Mouse (Mus musculus): ENCODE data around the gene Cdkl3.

Gene Cdkl3

GRCm38 (mm10) chr11:52011541-52011940 lies 7.5 kb downstream of the Cdkl3 start:
- no peak for DNase-seq (ENCODE audit: low spot score)

GRCm38 (mm10) chr11:52018217-52018616 lies 14.2 kb downstream of the Cdkl3 start:
- no peak for DNase-seq (ENCODE audit: low spot score)

GRCm38 (mm10) chr11:52032356-52032755 lies 28.3 kb downstream of the Cdkl3 start:
- DNase-seq (ENCODE audit: low spot score) = no peak

GRCm38 (mm10) chr11:52033953-52034352 lies 29.9 kb downstream of the Cdkl3 start:
- DNase-seq (ENCODE audit: low spot score) = no peak

GRCm38 (mm10) chr11:52035905-52036304 lies 31.9 kb downstream of the Cdkl3 start:
- no peak for DNase-seq (ENCODE audit: low spot score)

- no peak for DNase-seq (ENCODE audit: low spot score)
Observed at GRCm38 (mm10) chr11:52037659-52038058, 33.6 kb downstream of the Cdkl3 start.

GRCm38 (mm10) chr11:52043224-52043623 lies 39.2 kb downstream of the Cdkl3 start:
- no peak for DNase-seq (ENCODE audit: low spot score)

- DNase-seq (ENCODE audit: low spot score) = no peak
Observed at GRCm38 (mm10) chr11:52044156-52044555, 40.1 kb downstream of the Cdkl3 start.

- no peak for DNase-seq (ENCODE audit: low spot score)
Observed at GRCm38 (mm10) chr11:52046446-52047165, 42.6 kb downstream of the Cdkl3 start.

GRCm38 (mm10) chr11:52053371-52053770 lies 49.4 kb downstream of the Cdkl3 start:
- DNase-seq (ENCODE audit: low spot score) = no peak

GRCm38 (mm10) chr11:52054728-52055127 lies 50.7 kb downstream of the Cdkl3 start:
- DNase-seq (ENCODE audit: low spot score) = no peak

GRCm38 (mm10) chr11:52056198-52056597 lies 52.2 kb downstream of the Cdkl3 start:
- DNase-seq (ENCODE audit: low spot score) = no peak

GRCm38 (mm10) chr11:52059001-52059400 lies 55.0 kb downstream of the Cdkl3 start:
- DNase-seq (ENCODE audit: low spot score) = no peak

GRCm38 (mm10) chr11:52060315-52060714 lies 56.3 kb downstream of the Cdkl3 start:
- no peak for DNase-seq (ENCODE audit: low spot score)

GRCm38 (mm10) chr11:52062406-52062805 lies 58.4 kb downstream of the Cdkl3 start:
- no peak for DNase-seq (ENCODE audit: low spot score)

GRCm38 (mm10) chr11:52064398-52064797 lies 60.4 kb downstream of the Cdkl3 start:
- no peak for DNase-seq (ENCODE audit: low spot score)

- no peak for DNase-seq (ENCODE audit: low spot score)
Observed at GRCm38 (mm10) chr11:52065841-52066240, 61.8 kb downstream of the Cdkl3 start.

- DNase-seq (ENCODE audit: low spot score) = no peak
Observed at GRCm38 (mm10) chr11:52071768-52072167, 67.7 kb downstream of the Cdkl3 start.

- DNase-seq (ENCODE audit: low spot score) = no peak
Observed at GRCm38 (mm10) chr11:52073528-52074170, 69.6 kb downstream of the Cdkl3 start.

- DNase-seq (ENCODE audit: low spot score) = no peak
Observed at GRCm38 (mm10) chr11:52074626-52075470, 70.8 kb downstream of the Cdkl3 start.

GRCm38 (mm10) chr11:52075794-52076633 lies 72.0 kb downstream of the Cdkl3 start:
- no peak for DNase-seq (ENCODE audit: low spot score)

Measured in urinary bladder, postnatal 25 days (tissue).